Mouse (Mus musculus): ENCODE measurements at regions not wholly inside any gene's neighbourhood (a gene's known extent, or its start where the extent isn't known, plus 50 kb on each side); places are given as distances from the start of the nearest gene placed in this dataset.

DNA sequence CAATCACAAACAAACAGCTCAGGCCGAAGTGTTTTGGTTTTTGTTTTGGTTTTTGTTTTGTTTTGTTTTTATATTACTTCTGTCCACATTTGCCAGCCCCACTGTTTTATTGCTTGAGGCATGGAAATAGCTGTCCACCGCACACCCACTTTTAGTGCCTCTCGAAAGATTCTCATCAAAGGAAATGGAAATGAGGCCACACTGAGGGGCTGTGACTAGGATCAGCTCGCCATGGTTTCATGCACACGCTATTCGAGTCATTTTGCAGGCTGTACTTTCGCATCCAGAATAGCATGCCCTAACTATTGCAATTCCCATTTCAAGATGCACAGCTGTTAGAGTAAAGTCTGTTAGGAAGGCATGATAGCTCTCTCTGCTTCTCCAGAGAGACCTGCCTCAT lies 1543.4 kb upstream of the Tenm3 start:
- no peak for DNase-seq (ENCODE audit: low spot score in 2 of 2)

DNA sequence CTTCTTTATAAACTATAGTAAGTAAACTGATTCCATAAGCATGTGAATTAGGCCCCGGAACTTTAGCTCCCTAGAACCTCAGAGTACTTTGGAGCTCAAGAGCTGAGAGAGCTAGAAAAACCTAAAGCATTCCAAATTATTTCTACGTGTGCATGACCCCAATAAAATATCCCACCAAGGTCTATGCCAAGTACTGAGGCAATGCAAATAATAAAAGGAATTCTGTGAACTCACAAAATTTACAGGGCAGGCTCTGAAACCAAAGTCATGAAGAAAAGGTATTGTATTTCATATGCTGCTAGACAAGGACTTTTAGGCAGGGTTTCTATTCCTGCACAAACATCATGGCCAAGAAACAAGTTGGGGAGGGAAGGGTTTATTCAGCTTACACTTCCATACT lies 1539.9 kb upstream of the Tenm3 start:
- DNase-seq (ENCODE audit: low spot score in 2 of 2), result no peak

DNA sequence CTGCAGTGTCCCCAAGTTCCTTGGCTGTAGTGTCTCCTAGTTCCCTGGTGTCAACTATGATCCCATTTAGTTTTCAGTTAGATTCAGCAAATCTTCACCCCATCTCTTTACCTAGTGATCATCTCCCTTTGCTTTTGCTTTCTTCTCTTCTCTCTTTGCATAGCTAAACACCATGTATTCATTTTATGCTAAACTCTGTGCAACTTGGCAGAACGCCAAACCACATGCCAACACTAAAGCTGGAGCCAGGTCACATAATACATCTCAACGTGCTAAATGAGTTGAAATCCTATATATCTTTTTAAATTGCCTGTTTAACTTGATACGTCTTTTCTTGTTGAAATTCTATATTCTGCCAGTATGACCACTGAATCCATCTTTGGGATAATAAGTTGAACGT lies 1536.0 kb upstream of the Tenm3 start:
- DNase-seq (ENCODE audit: low spot score in 2 of 2), result no peak

DNA sequence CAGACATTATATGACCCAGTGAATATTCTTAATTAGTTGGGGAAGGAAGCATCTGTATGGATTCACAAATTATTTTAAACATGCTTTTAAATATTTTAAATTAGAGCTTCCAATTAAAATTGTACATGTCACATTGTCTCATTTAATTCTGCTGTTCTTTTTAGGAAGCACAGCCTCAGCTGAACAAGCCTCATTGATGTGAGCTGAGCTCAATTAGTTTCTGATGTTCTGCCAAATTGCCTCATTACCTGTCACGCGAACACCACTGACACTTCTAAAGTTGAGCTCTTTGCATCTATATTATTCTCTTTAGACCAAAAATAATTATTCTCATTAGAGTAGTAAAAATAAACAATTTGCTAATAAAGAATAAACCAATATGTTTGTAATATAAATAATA lies 1530.0 kb upstream of the Tenm3 start:
- no peak for DNase-seq (ENCODE audit: low spot score in 2 of 2)

DNA sequence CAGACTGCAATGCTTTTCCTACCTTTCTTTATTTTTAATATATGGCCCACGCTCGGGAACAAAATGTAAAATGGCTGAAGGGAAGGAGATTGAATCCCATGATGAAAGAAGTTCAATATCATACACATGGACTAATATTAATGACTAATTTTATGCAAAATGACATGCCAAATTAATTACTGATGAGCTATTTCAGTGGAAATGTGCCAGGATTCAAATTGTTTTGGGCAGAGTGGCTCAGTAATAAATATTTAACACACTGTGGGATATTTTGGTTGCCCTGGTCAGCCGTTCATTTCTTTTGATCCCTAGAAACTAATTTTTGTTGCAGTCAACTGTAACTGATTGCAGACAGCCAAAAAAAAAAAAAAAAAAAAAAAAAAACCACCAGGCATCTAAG lies 1482.7 kb upstream of the Tenm3 start:
- no peak for DNase-seq (ENCODE audit: low spot score in 2 of 2)

DNA sequence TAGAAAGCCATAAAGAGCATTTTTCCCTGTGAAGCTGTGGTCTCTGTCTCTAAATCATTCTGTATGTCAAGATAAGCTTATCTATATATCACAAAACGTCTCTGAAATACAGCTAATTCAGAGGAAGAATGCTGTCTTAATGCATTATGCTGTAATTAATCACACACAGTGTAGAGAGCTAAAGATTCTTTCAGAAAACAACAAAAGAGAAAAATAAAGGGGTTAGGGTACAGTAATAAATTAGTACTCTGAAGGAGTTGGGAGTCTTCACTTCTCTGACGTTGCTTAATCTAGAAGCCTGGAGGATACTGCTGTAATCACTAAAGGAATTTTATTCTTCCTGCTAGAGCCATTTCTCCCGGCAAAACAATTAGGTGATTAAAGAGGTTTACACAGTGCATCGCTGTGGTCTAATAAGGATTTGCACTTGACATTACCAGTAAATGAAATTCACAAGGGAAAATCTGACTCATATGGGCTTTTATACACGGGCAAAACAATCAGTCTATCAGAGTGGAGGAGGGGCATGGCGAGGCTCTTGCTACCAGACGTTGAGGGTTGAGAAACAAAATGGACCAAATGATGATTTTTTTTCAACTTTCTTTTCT lies 1477.7 kb upstream of the Tenm3 start:
- no peak for DNase-seq (ENCODE audit: low spot score in 2 of 2)

DNA sequence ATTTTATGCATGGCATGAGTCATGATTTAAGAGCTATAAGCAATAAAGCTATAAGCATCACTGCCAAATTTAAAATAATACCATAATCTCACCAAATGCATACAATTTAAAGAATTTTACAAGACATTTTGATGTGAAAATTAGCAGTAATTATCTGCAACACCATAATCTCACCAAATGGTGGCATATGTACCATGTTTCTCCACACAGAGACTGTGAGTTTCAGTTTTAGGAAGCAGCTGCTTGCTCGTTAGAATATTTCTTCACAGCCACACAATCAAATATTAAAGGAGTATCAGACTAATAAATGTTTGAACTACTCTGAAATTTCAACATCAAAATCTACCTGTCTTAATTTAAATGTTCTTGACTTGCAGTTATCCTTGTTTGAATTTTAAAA lies 1472.9 kb upstream of the Tenm3 start:
- no peak for DNase-seq (ENCODE audit: low spot score in 2 of 2)

DNA sequence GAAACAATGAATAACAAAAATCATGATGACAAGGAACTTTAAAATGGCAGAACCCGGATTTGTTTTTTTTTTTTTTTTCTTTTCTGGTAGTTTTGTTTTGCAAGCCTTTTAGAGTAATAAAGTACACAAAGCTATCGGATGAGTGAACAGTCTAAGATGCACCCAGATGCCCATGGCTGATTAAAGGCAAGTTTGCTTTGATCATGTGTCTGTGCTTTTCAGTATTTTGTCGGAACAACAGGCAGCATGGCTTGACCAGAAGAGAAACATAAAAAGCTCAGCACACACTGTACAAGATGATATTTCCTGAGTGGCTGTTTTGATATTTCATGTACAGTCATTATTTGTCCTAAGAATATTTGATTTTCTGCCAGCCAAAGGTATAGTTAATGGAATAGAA lies 1466.6 kb upstream of the Tenm3 start:
- DNase-seq (ENCODE audit: low spot score in 2 of 2), result no peak

DNA sequence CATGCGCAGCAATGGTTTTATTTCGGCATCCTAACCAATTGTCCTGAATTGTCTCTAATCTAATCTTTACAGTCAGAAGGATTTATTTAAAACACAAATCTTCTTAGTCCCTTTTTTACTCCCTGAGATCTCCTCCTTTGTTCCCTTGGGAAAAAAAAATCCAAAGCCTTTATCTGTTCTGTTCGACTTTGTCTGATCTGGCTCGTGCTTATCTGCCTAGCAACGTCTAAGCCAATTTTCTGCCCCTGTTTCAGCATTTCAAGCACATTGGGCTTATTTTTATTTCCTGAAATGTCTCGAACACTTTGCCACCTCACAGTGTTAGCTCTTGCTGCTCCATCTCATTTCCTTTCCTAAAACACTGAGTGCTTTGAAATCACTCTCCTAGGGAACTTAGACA lies 1456.6 kb upstream of the Tenm3 start:
- peak in 1 of 2 experiments; percentile 13 for DNase-seq (ENCODE audit: low spot score in 2 of 2)

DNA sequence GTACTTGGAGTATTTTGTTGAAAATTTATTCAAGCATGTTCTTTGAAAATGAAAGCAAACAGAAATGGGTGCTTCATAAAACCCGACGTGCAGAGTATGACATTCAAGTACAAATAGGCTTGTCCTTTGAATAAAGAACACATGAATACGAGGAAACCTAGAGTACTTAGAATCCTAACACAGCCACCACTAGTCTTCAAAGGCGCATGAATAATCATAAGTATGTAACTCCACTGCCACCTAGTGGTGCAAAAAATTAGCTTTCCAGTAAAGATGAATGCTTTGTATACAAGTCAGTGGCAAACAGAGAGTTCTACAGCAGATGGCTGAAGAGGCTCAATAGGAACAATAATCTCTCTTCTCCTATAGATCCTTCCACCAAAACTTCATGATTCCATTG lies 1449.8 kb upstream of the Tenm3 start:
- peak; percentile 31 to 93 for DNase-seq (ENCODE audit: low spot score in 2 of 2)

DNA sequence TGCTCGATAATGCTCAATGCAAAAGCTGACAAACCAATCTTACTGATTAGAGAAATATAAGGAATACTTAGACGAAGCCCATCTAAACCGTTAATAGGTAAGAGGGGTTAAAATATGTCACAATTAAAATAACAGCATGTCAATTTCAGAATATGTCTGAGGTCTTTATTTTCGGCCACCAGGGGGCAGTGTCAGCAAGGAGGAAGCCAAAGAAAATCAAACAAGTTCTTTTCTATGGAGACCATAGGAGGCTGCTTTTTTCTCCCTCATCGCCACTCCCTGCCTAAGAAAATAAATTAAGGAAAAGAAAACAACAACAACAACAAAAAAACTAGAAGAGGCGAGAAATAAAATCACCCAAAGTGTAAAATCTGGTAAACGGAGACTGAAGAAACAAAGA lies 1448.4 kb upstream of the Tenm3 start:
- peak; percentile 38 to 56 for DNase-seq (ENCODE audit: low spot score in 2 of 2)

DNA sequence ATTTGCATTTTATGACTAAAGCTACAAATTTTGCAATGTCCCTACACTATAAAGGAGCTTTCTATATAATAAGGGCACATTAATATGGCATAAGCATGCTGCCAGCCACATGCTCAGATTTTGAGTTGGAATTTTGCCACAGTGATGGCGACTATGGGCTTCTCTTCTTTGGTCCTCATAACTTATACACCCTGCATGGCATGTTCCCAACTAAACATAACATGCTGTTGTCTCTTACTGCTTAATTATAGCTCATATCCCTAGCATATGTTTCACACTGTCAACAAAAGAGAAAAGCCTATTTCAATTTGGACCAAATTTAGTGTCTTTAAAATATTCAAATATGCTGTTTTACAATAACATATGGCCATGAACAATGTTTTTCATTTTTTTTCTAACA lies 1432.6 kb upstream of the Tenm3 start:
- peak; percentile 11 to 57 for DNase-seq (ENCODE audit: low spot score in 2 of 2)

DNA sequence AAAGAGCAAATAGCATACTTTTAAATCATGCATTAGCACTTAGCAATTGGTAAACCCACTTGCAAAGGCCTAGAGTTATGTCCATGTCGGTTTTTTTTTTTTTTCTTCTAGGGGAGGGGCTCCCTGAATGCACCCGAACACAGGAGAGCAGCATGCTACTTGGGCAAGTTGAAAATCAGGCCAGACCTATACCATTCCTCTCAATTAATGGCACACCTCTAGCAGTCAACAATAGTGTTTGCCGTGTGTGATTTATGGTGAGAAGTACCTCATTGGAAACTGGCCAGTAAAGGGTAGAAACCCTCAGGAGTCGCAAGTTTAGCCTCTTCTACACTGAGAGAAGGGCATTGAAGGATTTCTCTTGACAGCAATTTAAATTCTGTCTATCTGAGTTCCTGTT lies 1421.0 kb upstream of the Tenm3 start:
- no peak for DNase-seq (ENCODE audit: low spot score in 2 of 2)

Data from frontal cortex, postnatal 36 days (tissue).